Mouse (Mus musculus): Measurements from ENCODE around the gene Gm21190.
"Not testable (repeated sequence)": the region's sequence is repeated elsewhere in the genome, so short reads cannot be mapped to it uniquely, and the experiment has no call there.

GRCm38 (mm10) chr5:15548642-15549041 lies 19.6 kb upstream of the Gm21190 start:
- not testable (repeated sequence) for TF ChIP-seq GATA1 (IDR thresholded peaks at IDR 0.05; ENCODE audit: borderline replicate concordance, low read length); FLI1 (IDR thresholded peaks at IDR 0.05; ENCODE audit: low read length)

All from megakaryocyte, embryonic 14.5 days (primary cell).